Mouse (Mus musculus): ENCODE data around the gene Ptger1.

Ptger1 gene

DNA sequence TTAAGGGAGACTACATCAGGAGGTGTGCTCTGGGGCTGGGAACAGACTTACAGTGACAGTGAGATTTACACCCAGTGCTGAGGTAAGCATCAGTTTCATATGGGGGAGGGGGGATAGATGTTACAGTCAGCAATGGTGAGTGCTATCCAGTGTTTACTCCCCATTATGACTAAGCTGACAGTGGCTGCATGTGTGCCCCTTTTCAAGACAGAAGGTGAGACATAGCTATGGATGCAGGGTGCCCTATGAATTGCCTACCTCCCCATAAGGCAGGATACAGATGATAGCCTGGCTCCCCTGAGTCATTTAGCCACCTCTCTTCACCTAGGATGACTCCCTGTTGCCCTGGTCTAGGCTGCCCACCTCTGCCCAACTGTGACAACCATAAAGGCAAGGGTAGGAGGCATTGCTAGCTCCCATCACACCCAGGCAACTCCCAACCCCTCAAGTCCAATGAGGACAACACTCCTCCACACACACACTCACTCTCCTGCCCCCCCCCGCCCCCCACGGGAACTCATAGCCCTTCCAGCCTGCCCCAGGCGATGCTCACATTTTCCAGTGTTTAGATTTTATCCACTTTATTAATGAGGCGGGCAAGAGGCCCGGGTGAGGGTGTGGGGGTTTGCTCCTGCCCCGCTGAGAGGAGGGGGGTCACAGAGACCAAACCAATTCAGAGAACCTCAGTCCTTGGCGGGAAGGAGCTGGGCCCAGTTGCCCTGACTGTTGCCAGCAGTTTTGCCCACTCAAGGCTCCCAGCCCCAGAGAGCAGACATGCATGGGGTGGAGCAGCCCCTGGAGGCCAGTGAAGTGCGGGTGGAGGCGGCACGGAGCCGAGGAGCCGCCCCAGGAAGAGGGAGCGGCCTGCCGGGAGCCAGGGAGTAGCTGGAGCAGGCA is at the start of gene Ptger1:
Gene Ptger1 (plus strand): TSS at position 710 of the 897 bp plus-strand sequence.
- DNase-seq, result no peak

DNA sequence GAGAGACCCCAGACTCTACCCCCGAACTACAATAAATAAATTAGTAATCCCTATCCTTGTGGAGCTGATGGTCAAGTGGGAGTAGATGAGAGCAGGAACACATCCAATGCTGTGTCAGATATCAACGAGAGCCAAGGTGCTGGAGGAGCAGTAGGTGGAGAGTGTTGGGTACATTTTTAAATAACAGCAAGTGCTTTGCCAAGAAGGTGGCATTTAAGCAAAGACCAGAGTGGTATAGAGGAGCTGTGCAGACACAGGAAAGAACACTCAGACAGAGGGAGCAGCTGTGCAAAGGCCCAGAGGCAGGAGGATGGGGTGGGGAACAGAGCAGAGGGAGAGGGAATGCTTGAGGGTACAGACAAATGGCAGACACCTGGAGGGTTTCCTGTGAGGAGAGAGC is 49.4 kb upstream of the Ptger1 start:
- no peak for DNase-seq

DNA sequence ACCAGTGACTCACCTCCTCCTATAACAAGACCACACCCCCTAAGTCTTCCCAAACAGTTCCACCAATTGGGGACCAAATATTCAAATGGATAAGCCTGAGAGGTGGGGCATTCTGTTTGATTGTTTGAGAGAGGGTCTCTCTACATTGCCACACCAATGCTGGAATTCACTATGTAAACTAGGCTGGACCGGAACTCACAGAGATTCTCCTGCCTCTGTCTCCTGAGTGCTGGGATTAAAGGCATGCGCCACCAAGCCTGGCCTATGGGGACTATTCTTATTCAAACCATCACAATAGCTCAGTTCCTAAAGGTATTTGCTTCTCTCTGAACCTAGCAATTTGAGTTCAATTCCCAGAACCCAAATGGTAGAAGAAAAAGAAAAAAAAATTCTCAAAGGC is 47.9 kb upstream of the Ptger1 start:
- no peak for DNase-seq

DNA sequence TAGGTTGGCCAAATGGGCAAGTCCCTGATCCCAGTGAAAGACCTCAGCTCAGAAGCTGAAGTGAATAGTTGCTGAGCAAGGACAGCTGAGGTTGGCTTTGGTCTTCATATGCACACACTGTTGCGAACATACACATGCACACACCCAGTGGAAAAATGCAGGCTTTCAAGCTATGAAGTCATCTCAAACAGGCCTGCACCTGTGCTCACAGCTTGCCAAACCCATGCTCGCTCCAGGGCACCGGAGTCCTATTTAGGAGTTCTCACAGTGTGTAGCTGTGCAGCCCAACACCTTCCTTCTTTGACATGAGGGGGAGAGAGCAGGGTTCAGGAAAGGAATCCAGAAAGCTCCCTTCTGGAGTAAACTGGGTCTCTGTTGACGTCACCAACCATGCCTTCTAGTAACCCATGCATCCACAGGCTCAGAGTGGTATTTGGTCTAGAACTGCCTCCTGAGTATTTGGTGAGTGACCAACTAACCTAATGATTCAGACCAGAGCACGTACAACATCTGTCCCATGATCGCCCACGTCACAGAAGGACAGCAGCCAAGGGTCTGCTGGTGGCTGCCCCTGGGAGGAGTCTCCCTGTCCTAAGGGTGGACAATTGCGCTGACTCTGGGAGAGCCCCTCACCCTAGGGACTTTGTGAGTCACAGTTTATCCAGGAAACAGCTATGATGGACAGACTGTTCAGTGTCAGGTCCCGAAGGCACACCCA is 46.8 kb upstream of the Ptger1 start:
- DNase-seq, result peak; percentile 36

GRCm38 (mm10) chr8:83621691-83622388 is 44.6 kb upstream of the Ptger1 start:
- no peak for DNase-seq

DNA sequence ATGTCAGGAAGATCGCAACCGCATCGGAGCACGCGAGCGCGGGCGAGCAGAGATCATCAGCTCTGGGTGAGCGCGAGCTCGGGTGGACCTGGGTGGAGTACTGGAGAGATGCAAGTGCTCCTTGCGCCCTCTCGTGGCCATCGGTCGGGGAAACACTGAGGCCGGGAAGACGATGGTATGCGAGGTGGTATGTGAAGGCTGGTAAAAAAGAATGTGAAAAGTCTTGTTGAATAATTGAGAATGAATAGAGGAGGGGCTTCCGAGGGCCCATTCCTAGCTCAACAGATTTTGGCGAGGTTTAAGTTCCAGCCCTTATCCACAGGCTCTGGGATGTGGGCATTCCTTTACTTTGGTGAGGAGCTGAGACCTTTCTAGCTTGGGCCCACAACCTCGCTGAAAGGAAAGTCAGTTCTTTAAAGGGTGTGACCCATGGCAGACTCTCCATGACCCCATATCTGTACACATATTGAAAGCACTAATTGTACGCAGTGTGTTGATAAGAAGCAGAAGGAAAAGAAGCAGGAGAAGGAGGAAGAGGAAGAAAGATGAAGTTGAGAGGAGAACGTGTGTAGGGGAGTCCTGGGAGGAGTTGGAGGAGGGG is 44.0 kb upstream of the Ptger1 start:
- peak; percentile 90 for DNase-seq

- no peak for DNase-seq
Observed at GRCm38 (mm10) chr8:83623549-83623948, 42.9 kb upstream of the Ptger1 start.

- no peak for DNase-seq
Observed at GRCm38 (mm10) chr8:83624739-83625138, 41.7 kb upstream of the Ptger1 start.

- no peak for DNase-seq
Observed at GRCm38 (mm10) chr8:83625676-83626299, 40.7 kb upstream of the Ptger1 start.

GRCm38 (mm10) chr8:83632083-83632707 is 34.3 kb upstream of the Ptger1 start:
- no peak for DNase-seq

DNA sequence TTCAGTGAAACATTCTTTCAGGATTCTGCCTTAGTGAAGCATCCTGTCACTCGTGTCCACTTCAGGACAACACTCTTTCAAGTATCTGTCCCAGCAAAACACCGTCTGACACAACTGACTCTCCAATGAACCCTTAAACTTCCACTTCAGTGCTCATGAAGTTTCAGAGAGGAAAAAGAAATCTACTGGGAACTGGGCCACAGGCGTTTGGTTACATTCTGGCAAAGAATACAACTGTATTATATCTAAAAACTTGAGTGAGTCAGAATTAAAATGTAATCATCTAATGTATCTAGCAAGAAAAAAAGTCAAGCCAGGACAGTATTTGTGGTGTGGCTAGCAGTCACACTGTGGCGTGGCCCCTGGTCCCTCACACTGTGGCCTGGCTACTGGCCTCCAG is 27.6 kb upstream of the Ptger1 start:
- no peak for DNase-seq

GRCm38 (mm10) chr8:83639649-83640048 is 26.8 kb upstream of the Ptger1 start:
- no peak for DNase-seq

DNA sequence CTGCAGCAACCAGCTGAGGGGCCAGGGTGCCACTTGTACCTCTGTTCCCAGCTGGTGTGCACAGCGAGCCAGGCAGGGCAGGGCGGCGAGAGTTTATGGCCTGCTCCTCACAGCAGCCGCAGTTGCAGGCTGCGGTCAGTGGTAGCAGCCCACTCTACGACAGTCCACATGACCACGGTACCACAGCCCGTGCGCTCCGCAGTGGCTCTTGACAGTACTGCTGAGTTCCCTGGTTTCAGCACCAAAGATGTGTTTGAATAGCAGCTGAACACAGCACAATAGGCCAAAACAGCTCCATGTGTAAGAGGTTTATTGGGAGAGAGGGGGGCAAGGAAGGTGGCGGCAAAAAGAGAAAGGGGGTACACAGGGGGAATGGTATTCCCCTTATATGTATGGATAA is 19.0 kb upstream of the Ptger1 start:
- no peak for DNase-seq

- no peak for DNase-seq
Observed at GRCm38 (mm10) chr8:83648031-83648430, 18.4 kb upstream of the Ptger1 start.

DNA sequence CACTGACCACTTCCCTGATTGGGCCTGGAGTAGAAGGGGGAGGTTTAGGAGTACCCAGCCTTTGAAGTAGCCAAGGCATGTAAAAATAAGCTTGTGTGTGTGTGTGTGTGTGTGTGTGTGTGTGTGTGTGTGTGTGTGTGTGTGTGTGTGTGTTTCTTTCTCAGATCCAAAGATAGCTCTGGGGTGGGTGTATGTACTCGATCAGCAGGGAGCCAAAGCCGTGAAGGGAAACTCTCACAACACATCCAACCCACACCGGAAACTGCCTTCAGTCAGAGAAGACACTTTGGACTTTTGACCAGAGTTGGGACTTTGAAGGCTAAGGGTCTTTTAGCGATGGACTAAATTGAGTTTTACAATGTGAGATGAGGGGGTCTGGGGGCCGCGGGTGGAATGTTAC is 16.8 kb upstream of the Ptger1 start:
- DNase-seq, result no peak

DNA sequence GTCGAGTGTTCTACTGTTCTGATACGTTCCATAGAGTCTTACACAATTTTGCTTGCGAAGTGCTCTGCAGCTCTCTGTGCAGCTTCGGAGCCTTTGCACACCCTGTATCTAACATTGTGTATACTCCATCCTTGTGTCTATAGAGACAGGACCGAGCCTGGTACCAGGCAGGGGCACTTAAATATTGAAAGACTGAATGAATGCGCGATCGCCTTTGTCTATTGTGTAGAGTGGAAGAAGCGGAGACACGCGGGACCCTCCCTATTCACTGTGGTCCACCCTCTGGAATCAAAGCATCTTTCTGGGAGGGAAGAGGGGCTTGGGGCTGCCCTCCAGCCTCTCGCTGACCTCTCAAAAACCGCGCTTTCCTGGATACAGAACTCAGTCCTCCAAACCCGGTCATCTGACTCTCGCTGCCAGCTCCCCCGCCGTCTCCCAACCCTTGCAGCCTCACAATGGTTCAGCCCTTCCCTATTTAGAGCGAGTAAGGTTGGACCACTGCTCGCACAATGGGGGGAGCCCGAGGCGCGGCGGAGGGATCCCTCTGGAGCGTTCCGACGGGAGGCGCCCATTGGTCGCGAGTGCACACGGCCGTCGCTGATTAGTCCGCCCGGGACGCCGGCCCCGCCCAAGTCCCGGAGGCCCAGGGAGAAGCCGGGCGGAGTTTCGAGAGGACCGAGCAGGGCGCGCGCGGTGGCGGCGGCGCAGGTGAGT is 14.3 kb upstream of the Ptger1 start, which contains the start of gene Gipc1:
Gene Gipc1 (plus strand): TSS at position 648 of the 714 bp plus-strand sequence.
- peak; percentile 96 for DNase-seq

DNA sequence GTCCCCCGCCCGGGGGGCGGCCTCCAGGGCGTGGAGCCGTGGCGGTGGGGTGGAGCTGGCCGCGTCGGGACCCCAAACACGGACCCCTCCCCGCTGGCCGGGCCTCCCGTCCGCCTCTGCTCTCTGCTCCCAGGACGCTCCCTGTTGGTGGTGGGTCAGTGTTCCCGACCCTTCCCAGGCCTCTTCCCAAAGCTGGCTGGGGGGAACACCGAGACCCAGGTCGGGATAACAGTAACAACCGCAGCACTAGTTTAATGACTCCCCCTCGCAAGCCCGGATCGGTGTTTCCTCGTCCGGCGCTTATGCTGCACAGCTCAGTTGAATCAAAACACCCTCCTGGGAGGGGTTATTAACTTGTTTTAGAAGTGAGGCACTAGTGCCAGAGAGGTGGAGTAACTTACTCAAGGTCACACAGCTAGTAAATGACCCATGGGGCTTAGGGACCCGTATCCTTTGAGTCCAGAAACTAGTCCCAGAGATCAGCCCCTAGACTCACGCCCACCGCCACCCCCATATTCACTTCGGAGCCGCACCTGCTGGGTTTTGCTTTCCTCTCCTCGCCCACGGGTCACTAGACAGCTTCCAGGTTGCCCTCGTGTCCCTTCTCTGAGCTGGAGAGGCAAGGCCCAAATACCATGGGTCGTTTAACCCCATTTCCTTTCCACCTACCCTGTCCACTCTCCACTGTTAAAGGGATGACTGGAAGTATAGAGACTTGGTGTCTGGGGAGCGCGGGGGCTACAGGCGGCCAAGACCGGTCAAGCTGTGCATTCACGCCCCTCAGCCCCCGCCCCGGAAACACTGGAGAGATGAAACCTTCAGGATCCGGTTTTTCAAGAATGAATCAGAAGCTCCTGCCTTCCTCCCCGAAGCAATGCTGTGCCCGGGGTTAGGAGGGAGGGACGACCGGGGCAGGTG is 13.5 kb upstream of the Ptger1 start:
- peak; percentile 39 for DNase-seq

GRCm38 (mm10) chr8:83653662-83654017 is 12.8 kb upstream of the Ptger1 start:
- no peak for DNase-seq

GRCm38 (mm10) chr8:83654725-83655124 is 11.8 kb upstream of the Ptger1 start:
- no peak for DNase-seq

DNA sequence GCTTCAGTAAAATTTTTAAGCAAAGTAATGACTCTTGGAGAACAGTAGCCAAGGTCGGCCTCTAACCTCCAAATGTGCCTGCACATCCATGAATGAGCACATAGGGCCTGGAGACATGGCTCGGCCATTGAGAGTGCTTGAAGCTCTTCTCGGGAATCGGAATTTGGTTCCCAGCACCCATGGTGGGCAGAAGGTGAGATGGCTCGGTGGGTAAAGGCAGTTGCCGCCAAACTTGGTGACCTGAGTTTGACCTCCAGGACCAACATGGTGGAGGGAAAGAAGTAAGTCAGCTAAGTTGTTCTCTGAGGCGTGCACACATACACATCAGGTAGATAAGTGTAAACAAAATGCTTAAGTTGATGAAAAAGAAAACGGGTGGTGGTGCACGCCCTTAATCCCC is 10.4 kb upstream of the Ptger1 start:
- DNase-seq, result no peak
